Mouse (Mus musculus): ENCODE measurements around the gene Kcnb1. TPM values are rescaled to one million over a fixed set of nuclear protein-coding genes. Genes with fewer than 3 reads are reported as not detected.

The Kcnb1 gene
- total RNA-seq, 1 experiment, result 1.3 TPM

DNA sequence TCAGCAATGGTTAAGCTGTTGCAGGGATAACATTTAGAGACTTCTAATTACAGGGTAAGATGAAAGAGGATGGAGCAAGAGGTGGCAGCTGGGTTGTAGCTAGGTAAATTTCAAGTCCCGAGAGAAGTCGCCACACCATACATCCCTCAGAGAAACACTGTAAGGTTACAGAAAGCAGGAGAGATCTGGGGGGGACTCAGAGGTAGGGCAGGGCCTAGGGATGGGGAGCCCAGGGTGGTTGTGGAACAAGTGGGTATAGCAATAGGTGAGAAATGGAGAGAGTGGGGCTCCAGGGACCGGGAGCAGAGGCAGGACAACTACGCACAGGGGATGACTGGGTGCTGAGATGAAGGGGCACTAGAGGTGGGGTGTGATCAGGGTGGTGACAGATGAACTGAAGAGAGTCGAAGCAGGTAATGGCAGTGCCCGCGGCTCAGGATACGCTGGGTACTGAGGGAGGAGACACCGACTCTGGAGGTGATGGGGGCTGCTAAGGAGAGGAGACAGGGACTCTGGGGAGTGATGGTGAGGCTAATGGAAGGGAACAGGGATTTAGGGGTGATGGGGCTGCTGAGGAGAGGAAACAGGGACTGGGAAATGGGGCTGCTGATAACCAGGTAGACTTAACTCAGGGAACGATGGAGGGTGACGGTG lies 128.4 kb downstream of the Kcnb1 start:
- in situ Hi-C loops (cut with MboI; ENCODE audit: low sequenced_read_pairs in 2 of 2, unreplicated experiment in 2 of 2), result no loop called here
- Histone ChIP-seq H3K4me3 (ENCODE audit: insufficient read depth in 1 of 2, low read depth in 1 of 2, low read length in 2 of 2, poor library complexity in 1 of 2, severe bottlenecking in 1 of 2) (peak overlapping the region; percentile 80 to 87), H3K9ac (ENCODE audit: insufficient read depth, low read depth, low read length, poor library complexity, severe bottlenecking) (peak overlapping the region; percentile 94), H3K36me3 (ENCODE audit: control insufficient read depth, insufficient read depth, low read length, poor library complexity, severe bottlenecking) (peaks cover 37% of the 10 kb centered on the region), H3K4me1 (ENCODE audit: control insufficient read depth in 2 of 2, insufficient read depth in 2 of 2, low read length in 2 of 2, poor library complexity in 1 of 2) (peaks cover 9 to 10% of the 10 kb centered on the region in 2 experiments), H3K9me3 (ENCODE audit: control insufficient read depth, insufficient read depth, low read depth, low read length) (no peaks in the 10 kb centered on the region), H3K27ac (ENCODE audit: insufficient read depth, low read depth, low read length, poor library complexity, severe bottlenecking) (no peak overlapping the region)
- no peak for TF ChIP-seq ZNF384 (IDR thresholded peaks at IDR 0.05; ENCODE audit: low read depth, low read length)
- TF ChIP-seq ZC3H11A (IDR thresholded peaks at IDR 0.05; ENCODE audit: borderline replicate concordance, low read depth, low read length), result no peak
- no peak for TF ChIP-seq CHD2 (IDR thresholded peaks at IDR 0.05; ENCODE audit: low read depth, low read length)
- no peak for TF ChIP-seq MAFK (IDR thresholded peaks at IDR 0.05; ENCODE audit: insufficient read depth, low read depth, low read length)
- no peak for TF ChIP-seq HCFC1 (IDR thresholded peaks at IDR 0.05; ENCODE audit: borderline replicate concordance, insufficient read depth, low read length)
- no peak for DNase-seq (ENCODE audit: low read depth, low spot score)

DNA sequence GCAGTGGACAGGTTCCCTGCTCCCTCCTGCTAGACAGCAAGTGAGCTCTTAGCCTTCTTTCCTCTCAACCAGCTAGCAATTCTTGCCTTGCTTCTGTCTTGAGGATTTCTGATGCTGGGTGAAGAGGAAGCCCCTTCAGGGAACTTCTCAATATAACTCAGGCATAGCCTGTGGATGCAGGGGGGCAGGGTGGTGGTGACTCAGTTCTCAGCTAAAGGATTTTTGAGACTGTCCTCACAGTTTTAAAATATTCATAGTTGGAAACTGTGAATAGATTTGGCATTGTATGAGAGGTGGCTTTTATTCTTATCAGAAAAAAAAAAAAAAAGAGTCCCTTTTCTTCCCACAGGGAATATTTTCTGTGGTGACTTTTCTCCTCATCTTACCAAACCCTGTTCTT lies 129.2 kb downstream of the Kcnb1 start:
- H3K9ac ChIP-seq (ENCODE audit: insufficient read depth, low read depth, low read length, poor library complexity, severe bottlenecking), result no peak overlapping the region; the same call in 1 of the 2 replicates
- peaks cover 41% of the 10 kb centered on the region for H3K36me3 ChIP-seq (ENCODE audit: control insufficient read depth, insufficient read depth, low read length, poor library complexity, severe bottlenecking)
- peaks cover 10% of the 10 kb centered on the region in 2 experiments for H3K4me1 ChIP-seq (ENCODE audit: control insufficient read depth in 2 of 2, insufficient read depth in 2 of 2, low read length in 2 of 2, poor library complexity in 1 of 2)
- H3K4me3 ChIP-seq (ENCODE audit: insufficient read depth in 1 of 2, low read depth in 1 of 2, low read length in 2 of 2, poor library complexity in 1 of 2, severe bottlenecking in 1 of 2), result peak overlapping the region in 1 of 2 experiments; percentile 44; a peak in 1 of 4 replicates
- in situ Hi-C loops (cut with MboI; ENCODE audit: low sequenced_read_pairs in 2 of 2, unreplicated experiment in 2 of 2), result no loop called here
- no peak for TF ChIP-seq MAFK (IDR thresholded peaks at IDR 0.05; ENCODE audit: insufficient read depth, low read depth, low read length)
- no peak for TF ChIP-seq ZC3H11A (IDR thresholded peaks at IDR 0.05; ENCODE audit: borderline replicate concordance, low read depth, low read length)
- TF ChIP-seq CHD2 (IDR thresholded peaks at IDR 0.05; ENCODE audit: low read depth, low read length), result no peak
- no peak for TF ChIP-seq ZNF384 (IDR thresholded peaks at IDR 0.05; ENCODE audit: low read depth, low read length)
- TF ChIP-seq HCFC1 (IDR thresholded peaks at IDR 0.05; ENCODE audit: borderline replicate concordance, insufficient read depth, low read length), result no peak
- no peak for DNase-seq (ENCODE audit: low read depth, low spot score)
- H3K9me3 ChIP-seq (ENCODE audit: control insufficient read depth, insufficient read depth, low read depth, low read length), result no peaks in the 10 kb centered on the region
- H3K27ac ChIP-seq (ENCODE audit: insufficient read depth, low read depth, low read length, poor library complexity, severe bottlenecking), result no peak overlapping the region

- in situ Hi-C loops (cut with MboI; ENCODE audit: low sequenced_read_pairs in 2 of 2, unreplicated experiment in 2 of 2), result no loop called here
- H3K9ac ChIP-seq (ENCODE audit: insufficient read depth, low read depth, low read length, poor library complexity, severe bottlenecking), result peak overlapping the region; percentile 57; the same call in 1 of the 2 replicates
- H3K4me1 ChIP-seq (ENCODE audit: control insufficient read depth in 2 of 2, insufficient read depth in 2 of 2, low read length in 2 of 2, poor library complexity in 1 of 2), result peaks cover 10 to 12% of the 10 kb centered on the region in 2 experiments
- peaks cover 41% of the 10 kb centered on the region for H3K36me3 ChIP-seq (ENCODE audit: control insufficient read depth, insufficient read depth, low read length, poor library complexity, severe bottlenecking)
- peak overlapping the region in 1 of 2 experiments; percentile 44; a peak in 2 of 4 replicates for H3K4me3 ChIP-seq (ENCODE audit: insufficient read depth in 1 of 2, low read depth in 1 of 2, low read length in 2 of 2, poor library complexity in 1 of 2, severe bottlenecking in 1 of 2)
- no peaks in the 10 kb centered on the region for H3K9me3 ChIP-seq (ENCODE audit: control insufficient read depth, insufficient read depth, low read depth, low read length)
- DNase-seq (ENCODE audit: low read depth, low spot score), result no peak
- TF ChIP-seq ZNF384 (IDR thresholded peaks at IDR 0.05; ENCODE audit: low read depth, low read length), result no peak
- TF ChIP-seq ZC3H11A (IDR thresholded peaks at IDR 0.05; ENCODE audit: borderline replicate concordance, low read depth, low read length), result no peak
- TF ChIP-seq HCFC1 (IDR thresholded peaks at IDR 0.05; ENCODE audit: borderline replicate concordance, insufficient read depth, low read length), result no peak
- TF ChIP-seq MAFK (IDR thresholded peaks at IDR 0.05; ENCODE audit: insufficient read depth, low read depth, low read length), result no peak
- TF ChIP-seq CHD2 (IDR thresholded peaks at IDR 0.05; ENCODE audit: low read depth, low read length), result no peak
- H3K27ac ChIP-seq (ENCODE audit: insufficient read depth, low read depth, low read length, poor library complexity, severe bottlenecking), result no peak overlapping the region
These were observed 129.6 kb downstream of the Kcnb1 start for GRCm38 (mm10) chr2:167060360-167060759.

DNA sequence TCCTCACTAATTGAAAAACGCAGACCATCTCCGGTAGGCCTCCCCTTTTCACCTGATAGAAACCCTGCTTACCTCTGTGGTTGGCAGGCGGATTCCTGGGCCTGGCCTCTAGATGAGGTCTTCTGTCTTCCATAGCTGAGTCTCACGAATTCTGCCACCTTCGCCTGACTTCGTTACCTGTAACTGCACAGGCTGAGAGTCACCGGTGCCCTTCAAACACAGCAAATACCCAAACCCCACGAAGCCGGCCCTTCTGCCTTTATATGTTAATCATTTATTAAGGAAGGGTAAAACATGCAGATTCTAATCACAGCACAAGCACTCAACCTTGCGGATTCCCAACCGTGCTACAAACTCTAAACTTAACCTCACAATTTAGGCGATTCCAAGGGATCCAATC lies 130.0 kb downstream of the Kcnb1 start:
- in situ Hi-C loops (cut with MboI; ENCODE audit: low sequenced_read_pairs in 2 of 2, unreplicated experiment in 2 of 2), result no loop called here
- TF ChIP-seq MAFK (IDR thresholded peaks at IDR 0.05; ENCODE audit: insufficient read depth, low read depth, low read length) (no peak), ZNF384 (IDR thresholded peaks at IDR 0.05; ENCODE audit: low read depth, low read length) (no peak), ZC3H11A (IDR thresholded peaks at IDR 0.05; ENCODE audit: borderline replicate concordance, low read depth, low read length) (no peak), HCFC1 (IDR thresholded peaks at IDR 0.05; ENCODE audit: borderline replicate concordance, insufficient read depth, low read length) (no peak), CHD2 (IDR thresholded peaks at IDR 0.05; ENCODE audit: low read depth, low read length) (no peak)
- peaks cover 41% of the 10 kb centered on the region for H3K36me3 ChIP-seq (ENCODE audit: control insufficient read depth, insufficient read depth, low read length, poor library complexity, severe bottlenecking)
- H3K9ac ChIP-seq (ENCODE audit: insufficient read depth, low read depth, low read length, poor library complexity, severe bottlenecking), result peak overlapping the region; percentile 57; the same call in 1 of the 2 replicates
- no peak for DNase-seq (ENCODE audit: low read depth, low spot score)
- H3K4me3 ChIP-seq (ENCODE audit: insufficient read depth in 1 of 2, low read depth in 1 of 2, low read length in 2 of 2, poor library complexity in 1 of 2, severe bottlenecking in 1 of 2), result peak overlapping the region in 1 of 2 experiments; percentile 44; a peak in 2 of 4 replicates
- peaks cover 10 to 12% of the 10 kb centered on the region in 2 experiments for H3K4me1 ChIP-seq (ENCODE audit: control insufficient read depth in 2 of 2, insufficient read depth in 2 of 2, low read length in 2 of 2, poor library complexity in 1 of 2)
- no peaks in the 10 kb centered on the region for H3K9me3 ChIP-seq (ENCODE audit: control insufficient read depth, insufficient read depth, low read depth, low read length)
- peak overlapping the region; percentile 12; the same call in 1 of the 2 replicates for H3K27ac ChIP-seq (ENCODE audit: insufficient read depth, low read depth, low read length, poor library complexity, severe bottlenecking)

All from ES-E14 (cell line).